Comparison of ENCODE assay signal across 19 mouse cellular contexts in the genomic region with DNA sequence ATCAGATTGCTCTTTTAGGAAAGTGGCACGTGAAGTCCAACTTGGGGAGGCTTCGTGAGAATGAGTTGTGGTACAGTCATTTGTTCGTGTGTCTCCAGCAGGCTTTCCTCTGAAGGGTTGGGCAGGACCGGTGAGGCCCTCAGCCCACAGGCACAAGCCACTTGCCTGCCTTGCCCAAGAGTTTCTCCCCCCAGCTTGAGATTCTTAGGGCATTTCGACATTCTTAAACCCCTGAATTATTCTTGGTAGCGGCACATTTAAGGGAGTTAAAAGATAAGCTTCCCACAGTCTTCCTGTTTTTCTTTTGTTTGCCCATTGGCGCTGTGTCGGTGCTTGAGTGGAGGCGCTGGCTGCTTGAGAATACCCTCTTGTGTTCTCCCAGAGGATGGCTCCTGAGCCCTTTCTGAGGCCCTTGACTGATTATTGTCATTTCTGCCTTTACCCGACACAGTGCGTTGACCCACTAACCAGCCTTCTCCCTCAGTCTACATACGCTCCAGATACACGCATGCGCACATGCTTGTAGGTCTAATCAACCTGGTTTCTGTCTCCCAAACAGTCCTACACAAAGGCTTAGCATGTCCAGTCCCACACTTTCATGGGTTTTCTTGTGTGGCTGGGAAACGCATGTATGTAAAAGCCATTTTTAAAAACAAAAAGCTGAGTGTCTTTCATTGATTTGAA. TPM values are rescaled to one million over a fixed set of nuclear protein-coding genes. Genes with fewer than 3 reads are reported as not detected.
DNase-seq lines count a peak whose midpoint lies in the region; ATAC-seq and TF ChIP-seq lines count a peak whose summit lies in the region.
"Had no signal": no experiment of that assay in that cellular context is flagged by ENCODE, and none has a peak within 500 bp of the region (broad histone marks: within the 10 kb centered on the region; RNA-seq: fewer than 3 reads in every experiment).

No protein-coding gene starts in this region.

- no peak for TF ChIP-seq CTCF in midbrain, postnatal 0 days (IDR thresholded peaks at IDR 0.05)

- H3K36me3 ChIP-seq in midbrain, embryonic 10.5 days, result no peaks in the 10 kb centered on the region
- H3K36me3 ChIP-seq in midbrain, postnatal 0 days (ENCODE audit: insufficient read depth, low read length), result no peaks in the 10 kb centered on the region
- H3K36me3 ChIP-seq: embryonic facial prominence, embryonic 15.5 days; heart, embryonic 13.5 days; limb, embryonic 15.5 days; liver, embryonic 15.5 days had no signal

- H3K27ac ChIP-seq in midbrain, embryonic 10.5 days (replicated peaks), result peak overlapping the region; percentile 42; the same call in 1 of the 2 replicates
- H3K27ac ChIP-seq in midbrain, postnatal 0 days (ENCODE audit: low read depth, low read length), result no peak overlapping the region
- H3K27ac ChIP-seq: embryonic facial prominence, embryonic 15.5 days; heart, embryonic 13.5 days; kidney, postnatal 0 days; limb, embryonic 15.5 days; liver, embryonic 15.5 days had no signal

- H3K4me3 ChIP-seq in midbrain, embryonic 10.5 days, result no peak overlapping the region
- H3K4me3 ChIP-seq in midbrain, postnatal 0 days (ENCODE audit: low read depth, low read length), result no peak overlapping the region
- H3K4me3 ChIP-seq: embryonic facial prominence, embryonic 15.5 days; heart, embryonic 13.5 days; limb, embryonic 15.5 days; liver, embryonic 15.5 days; megakaryocyte, embryonic 14.5 days had no signal

- H3K27me3 ChIP-seq in midbrain, embryonic 10.5 days (ENCODE audit: low read depth, poor library complexity, severe bottlenecking), result no peaks in the 10 kb centered on the region
- H3K27me3 ChIP-seq in midbrain, postnatal 0 days (ENCODE audit: insufficient read depth, low read length), result no peaks in the 10 kb centered on the region
- H3K27me3 ChIP-seq: CH12.LX; embryonic facial prominence, embryonic 15.5 days; heart, embryonic 13.5 days; limb, embryonic 15.5 days; liver, embryonic 15.5 days; megakaryocyte, embryonic 14.5 days had no signal

- H3K9me3 ChIP-seq in midbrain, embryonic 10.5 days (replicated peaks), result no peaks in the 10 kb centered on the region
- no peaks in the 10 kb centered on the region for H3K9me3 ChIP-seq in midbrain, postnatal 0 days (ENCODE audit: low read length)
- H3K9me3 ChIP-seq: embryonic facial prominence, embryonic 15.5 days; heart, embryonic 13.5 days; limb, embryonic 15.5 days; liver, embryonic 15.5 days had no signal

- H3K4me1 ChIP-seq in midbrain, embryonic 10.5 days, result peaks cover 28% of the 10 kb centered on the region
- H3K4me1 ChIP-seq in midbrain, postnatal 0 days (ENCODE audit: insufficient read depth, low read length), result no peaks in the 10 kb centered on the region
- H3K4me1 ChIP-seq: embryonic facial prominence, embryonic 15.5 days; limb, embryonic 15.5 days; liver, embryonic 15.5 days had no signal

- ATAC-seq in midbrain, postnatal 0 days (ENCODE audit: low FRiP score), result no peak
- ATAC-seq in hematopoietic stem cell, adult 5-6 weeks (replicated peaks in 1 of 2; ENCODE audit: insufficient read depth in 1 of 2, low FRiP score in 2 of 2, low TSS enrichment in 1 of 2, low read depth in 1 of 2, poor library complexity in 2 of 2, severe bottlenecking in 2 of 2), result peak; percentile 44 to 48; a peak in 2 of 4 replicates

- WGBS in midbrain, embryonic 10.5 days, result 76% methylated on average over 15 of the region's 15 CpGs
- WGBS in midbrain, postnatal 0 days, result 72% methylated on average over 15 of the region's 15 CpGs

- no peak for DNase-seq in midbrain, embryonic 10.5 days (ENCODE audit: low spot score)
- no peak for DNase-seq in midbrain, postnatal 0 days (ENCODE audit: low spot score)
- peak; percentile 56 for DNase-seq in lung, postnatal 10 days
- DNase-seq in ovary, adult 18-20 months (ENCODE audit: low spot score), result no peak
- DNase-seq in heart, adult 18-20 months, result no peak
- no peak for DNase-seq in embryo, embryonic 10.5 days (ENCODE audit: low spot score)
- DNase-seq: heart, adult 11 months had no signal

- no peak overlapping the region for H3K9ac ChIP-seq in midbrain, postnatal 0 days (replicated peaks; ENCODE audit: low read length, poor library complexity, severe bottlenecking)
- H3K9ac ChIP-seq: embryonic facial prominence, embryonic 15.5 days; forebrain, postnatal 0 days; heart, embryonic 13.5 days; limb, embryonic 15.5 days; liver, embryonic 15.5 days had no signal

- no peak overlapping the region for H3K4me2 ChIP-seq in midbrain, postnatal 0 days (ENCODE audit: low read depth, low read length, poor library complexity, severe bottlenecking)
- H3K4me2 ChIP-seq: embryonic facial prominence, embryonic 15.5 days; heart, embryonic 13.5 days; limb, embryonic 15.5 days; liver, embryonic 15.5 days had no signal

RNA-seq across cellular contexts. Expression of gene Veph1, which starts 34.4 kb away (rescaled TPM):
- polyA plus RNA-seq in midbrain, embryonic 10.5 days (2016; fragmentation: Nextera tagmentation; extraction: Ambion mirVana), result 10.5 and 15.9 TPM in 2 replicates
- 1.4 and 2.7 TPM in 2 replicates for total RNA-seq in midbrain, postnatal 0 days (2014; rRNA removed)
- 1.0 and 2.4 TPM in 2 replicates for polyA plus RNA-seq in midbrain, postnatal 0 days (2015; fragmentation: Nextera tagmentation; extraction: Ambion mirVana)
- 0.25 and 0.56 TPM in 2 replicates for total RNA-seq in hematopoietic stem cell, adult 5-6 weeks (2017)
- total RNA-seq in heart, adult 18-20 months (2021), result not detected
- total RNA-seq: adrenal gland, adult 8-10 months; CH12.LX; heart, postnatal 25 days; monocyte, adult 5-6 weeks had no signal
